ENCODE assay signal across 11 mouse cellular contexts in the genomic region with DNA sequence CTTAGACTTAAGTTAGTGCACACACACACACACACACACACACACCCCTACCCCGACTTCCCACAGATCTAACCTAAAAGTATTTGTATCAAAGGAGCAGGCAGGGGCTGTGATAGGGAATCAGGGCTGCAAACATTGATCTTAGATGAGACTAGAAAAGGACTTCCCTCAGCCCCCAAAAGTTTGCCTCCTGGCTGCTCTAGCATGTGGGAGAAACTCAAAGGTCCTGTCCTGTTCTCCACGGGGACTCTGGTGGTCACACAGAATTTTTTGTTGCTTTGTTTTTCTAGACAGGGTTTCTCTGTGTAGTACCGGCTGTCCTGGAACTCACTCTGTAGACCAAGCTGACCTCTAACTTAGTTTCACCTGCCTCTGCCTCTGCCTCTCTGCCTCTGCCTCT. TPM values are rescaled to one million over a fixed set of nuclear protein-coding genes. Genes with fewer than 3 reads are reported as not detected.
A peak's percentile ranks its signal among the peaks of the same experiment; 100 is the strongest.
DNase-seq lines count a peak whose midpoint lies in the region; ATAC-seq and TF ChIP-seq lines count a peak whose summit lies in the region.
"Had no signal": no experiment of that assay in that cellular context is flagged by ENCODE, and none has a peak within 500 bp of the region (broad histone marks: within the 10 kb centered on the region; RNA-seq: fewer than 3 reads in every experiment).

No protein-coding gene starts in this region.

- ATAC-seq in limb, embryonic 12.5 days (ENCODE audit: insufficient number of reproducible peaks, insufficient read depth, low FRiP score, low TSS enrichment, low read depth), result no peak
- no peak for ATAC-seq in limb, embryonic 14.5 days (ENCODE audit: low FRiP score, low read depth)
- ATAC-seq: CD4-positive, CD25-positive, alpha-beta regulatory T cell, adult 4 months had no signal

- no peaks in the 10 kb centered on the region for H3K36me3 ChIP-seq in limb, embryonic 12.5 days
- H3K36me3 ChIP-seq in limb, embryonic 10.5 days, result no peaks in the 10 kb centered on the region
- H3K36me3 ChIP-seq in limb, embryonic 14.5 days (ENCODE audit: control insufficient read depth, insufficient read depth, low read length), result no peaks in the 10 kb centered on the region

- TF ChIP-seq POLR2A in limb, embryonic 14.5 days (IDR thresholded peaks at IDR 0.05; ENCODE audit: borderline replicate concordance, extremely low read depth, insufficient read depth, insufficient read length), result no peak

- H3K4me2 ChIP-seq in limb, embryonic 12.5 days, result peak overlapping the region; percentile 97; the same call in 1 of the 2 replicates
- peak overlapping the region; percentile 98 for H3K4me2 ChIP-seq in limb, embryonic 14.5 days (replicated peaks; ENCODE audit: low read depth, low read length, severe bottlenecking)

- no peaks in the 10 kb centered on the region for H3K9me3 ChIP-seq in limb, embryonic 12.5 days
- H3K9me3 ChIP-seq in limb, embryonic 10.5 days (replicated peaks), result no peaks in the 10 kb centered on the region
- no peaks in the 10 kb centered on the region for H3K9me3 ChIP-seq in limb, embryonic 14.5 days (ENCODE audit: control insufficient read depth, low read length)

- peaks cover 83% of the 10 kb centered on the region for H3K27me3 ChIP-seq in limb, embryonic 12.5 days
- H3K27me3 ChIP-seq in limb, embryonic 10.5 days (ENCODE audit: low read depth, poor library complexity, severe bottlenecking), result peaks cover 94% of the 10 kb centered on the region
- peaks cover 55% of the 10 kb centered on the region for H3K27me3 ChIP-seq in limb, embryonic 14.5 days (ENCODE audit: control insufficient read depth, insufficient read depth, low read length)

- H3K4me3 ChIP-seq in limb, embryonic 12.5 days (replicated peaks), result no peak overlapping the region
- no peak overlapping the region for H3K4me3 ChIP-seq in limb, embryonic 10.5 days
- peak overlapping the region; percentile 89 for H3K4me3 ChIP-seq in brown adipose tissue, adult 24 weeks (ENCODE audit: insufficient read depth, low read depth, low read length)
- H3K4me3 ChIP-seq in limb, embryonic 14.5 days (replicated peaks; ENCODE audit: low read length), result no peak overlapping the region; the same call in 1 of the 2 replicates

- no peak overlapping the region for H3K9ac ChIP-seq in limb, embryonic 12.5 days (replicated peaks)
- H3K9ac ChIP-seq in limb, embryonic 14.5 days (ENCODE audit: low read depth, low read length, severe bottlenecking), result no peak overlapping the region

- peaks cover 13% of the 10 kb centered on the region for H3K4me1 ChIP-seq in limb, embryonic 12.5 days (replicated peaks)
- peaks cover 30% of the 10 kb centered on the region for H3K4me1 ChIP-seq in limb, embryonic 10.5 days
- peaks cover 21% of the 10 kb centered on the region for H3K4me1 ChIP-seq in brown adipose tissue, adult 24 weeks (ENCODE audit: control insufficient read depth, insufficient read depth, insufficient read length, low read length)
- H3K4me1 ChIP-seq in limb, embryonic 14.5 days (ENCODE audit: control insufficient read depth, insufficient read depth, low read length), result peaks cover 10% of the 10 kb centered on the region

- H3K27ac ChIP-seq in limb, embryonic 12.5 days, result no peak overlapping the region
- H3K27ac ChIP-seq in limb, embryonic 10.5 days, result no peak overlapping the region
- H3K27ac ChIP-seq in brown adipose tissue, adult 24 weeks (replicated peaks; ENCODE audit: low read depth, low read length), result peak overlapping the region; percentile 100
- H3K27ac ChIP-seq in limb, embryonic 14.5 days (replicated peaks; ENCODE audit: low read depth, low read length), result no peak overlapping the region

- DNase-seq in heart, adult 11 months, result peak; percentile 75
- DNase-seq in heart, adult 8-10 months (ENCODE audit: low spot score), result no peak
- DNase-seq in limb, embryonic 10.5 days (ENCODE audit: low spot score), result no peak
- DNase-seq in limb, embryonic 14.5 days (ENCODE audit: low spot score), result no peak
- DNase-seq in adrenal gland, postnatal 36 days, result no peak
- no peak for DNase-seq in spleen, postnatal 14 days (ENCODE audit: low spot score in 2 of 2)

- WGBS in limb, embryonic 12.5 days, result 56% methylated on average over 3 of the region's 3 CpGs
- 63% methylated on average over 3 of the region's 3 CpGs for WGBS in limb, embryonic 10.5 days
- 58% methylated on average over 3 of the region's 3 CpGs for WGBS in limb, embryonic 14.5 days

RNA-seq across cellular contexts. Expression of a gene that starts 1.3 kb away (rescaled TPM):
- total RNA-seq in heart, adult 8-10 months (2022), result 100 to 1,000 TPM; 171 to 185 (median 175) TPM
- polyA plus RNA-seq in limb, embryonic 12.5 days (2016; fragmentation: Nextera tagmentation; extraction: Ambion mirVana), result not detected in 2 replicates
- not detected in 2 replicates for polyA plus RNA-seq in limb, embryonic 10.5 days (2016; fragmentation: Nextera tagmentation; extraction: Ambion mirVana)
- 316 and 541 TPM in 2 replicates for polyA plus RNA-seq in brown adipose tissue, adult 24 weeks (2012; ENCODE audit: insufficient read depth, insufficient read length, missing spikeins)
- polyA plus RNA-seq in limb, embryonic 14.5 days (2012; rRNA removed), result 35.5 and 59.3 TPM in 2 replicates
- polyA plus RNA-seq in limb, embryonic 14.5 days (2014; fragmentation: Nextera tagmentation; extraction: Ambion mirVana), result 2.4 and 2.5 TPM in 2 replicates
- 100 to 1,000 TPM; 119 to 160 TPM for total RNA-seq in adrenal gland, postnatal 36 days (2021)
- polyA plus RNA-seq: CD4-positive, CD25-positive, alpha-beta regulatory T cell, adult 4 months; neural tube, embryonic 11.5 days; stomach, embryonic 14.5 days had no signal

RNA-seq across cellular contexts. Expression of a gene that starts 11.4 kb away (rescaled TPM):
- total RNA-seq in heart, adult 8-10 months (2022), result 10 to 100 TPM; 11.6 to 19.0 (median 15.7) TPM
- 10.1 and 10.2 TPM in 2 replicates for polyA plus RNA-seq in limb, embryonic 12.5 days (2016; fragmentation: Nextera tagmentation; extraction: Ambion mirVana)
- polyA plus RNA-seq in limb, embryonic 10.5 days (2016; fragmentation: Nextera tagmentation; extraction: Ambion mirVana), result 8.9 and 9.3 TPM in 2 replicates
- 106 and 152 TPM in 2 replicates for polyA plus RNA-seq in brown adipose tissue, adult 24 weeks (2012; ENCODE audit: insufficient read depth, insufficient read length, missing spikeins)
- 5.1 and 10.0 TPM in 2 replicates for polyA plus RNA-seq in limb, embryonic 14.5 days (2012; rRNA removed)
- polyA plus RNA-seq in limb, embryonic 14.5 days (2014; fragmentation: Nextera tagmentation; extraction: Ambion mirVana), result 12.4 and 14.0 TPM in 2 replicates
- 10 to 100 TPM; 14.3 to 30.9 TPM for total RNA-seq in adrenal gland, postnatal 36 days (2021)

RNA-seq across cellular contexts. Expression of a gene that starts 16.7 kb away (rescaled TPM):
- 10 to 100 TPM in 1 of 4 experiments, 1 to 10 TPM in 3; 7.3 to 10.8 (median 8.8) TPM for total RNA-seq in heart, adult 8-10 months (2022)
- 3.8 and 4.5 TPM in 2 replicates for polyA plus RNA-seq in limb, embryonic 12.5 days (2016; fragmentation: Nextera tagmentation; extraction: Ambion mirVana)
- 4.0 and 4.4 TPM in 2 replicates for polyA plus RNA-seq in limb, embryonic 10.5 days (2016; fragmentation: Nextera tagmentation; extraction: Ambion mirVana)
- 8.4 and 26.7 TPM in 2 replicates for polyA plus RNA-seq in brown adipose tissue, adult 24 weeks (2012; ENCODE audit: insufficient read depth, insufficient read length, missing spikeins)
- 7.8 and 11.9 TPM in 2 replicates for polyA plus RNA-seq in limb, embryonic 14.5 days (2012; rRNA removed)
- polyA plus RNA-seq in limb, embryonic 14.5 days (2014; fragmentation: Nextera tagmentation; extraction: Ambion mirVana), result 2.5 and 5.5 TPM in 2 replicates
- 10 to 100 TPM; 11.3 to 19.3 TPM for total RNA-seq in adrenal gland, postnatal 36 days (2021)
